Mouse (Mus musculus): ENCODE data around the gene Smg6. TPM values are rescaled to one million over a fixed set of nuclear protein-coding genes. Genes with fewer than 3 reads are reported as not detected.
A peak's percentile ranks its signal among the peaks of the same experiment; 100 is the strongest.
"Not testable (repeated sequence)": the region's sequence is repeated elsewhere in the genome, so short reads cannot be mapped to it uniquely, and the experiment has no call there.

Gene Smg6
- polyA plus RNA-seq, 1 experiment from 2014 or later = 15.9 TPM

DNA sequence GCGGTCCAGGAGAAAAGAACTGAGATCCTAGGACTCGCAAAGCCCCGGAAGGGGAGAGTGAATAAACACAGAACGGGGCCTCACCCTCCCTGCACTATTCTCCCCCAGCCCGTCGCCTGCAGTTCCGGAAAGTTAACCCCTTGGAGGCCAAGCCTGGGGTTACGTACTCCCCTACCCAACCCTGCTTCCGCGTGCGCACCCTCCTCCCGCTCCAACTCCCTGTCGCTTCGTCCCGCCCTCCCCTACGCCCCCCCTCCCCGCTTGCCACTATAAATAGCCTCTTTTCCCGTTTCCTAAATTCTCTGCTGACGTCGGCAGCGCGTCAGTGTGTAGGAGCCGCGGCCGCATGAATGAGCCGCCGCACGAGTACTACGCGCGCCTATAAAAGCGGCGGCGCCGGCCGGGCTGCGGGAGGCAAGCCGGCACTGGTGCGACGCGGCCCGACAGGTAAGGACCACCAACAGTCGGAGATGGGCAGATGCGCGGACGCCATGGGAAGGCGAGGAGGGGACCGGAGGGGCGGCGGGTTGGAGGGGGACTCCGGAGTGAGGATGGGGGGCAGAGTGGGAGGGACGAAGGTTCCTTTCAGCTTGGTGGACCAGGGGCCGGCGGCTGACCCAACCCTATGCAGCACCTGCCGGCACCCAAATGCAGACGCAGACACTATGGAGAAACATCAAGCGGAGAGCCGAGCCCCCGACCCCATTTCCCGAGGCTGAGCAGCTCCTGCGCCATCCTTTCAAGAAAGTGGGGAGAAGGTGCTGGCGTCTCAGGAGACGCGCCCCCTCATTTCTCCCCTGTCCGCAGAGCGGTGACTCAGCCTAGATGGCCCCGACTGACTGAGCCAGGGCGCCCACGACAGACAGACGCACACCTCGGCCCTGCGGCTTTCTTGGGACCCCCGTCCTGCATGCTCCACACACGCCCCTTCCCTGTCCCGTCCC lies 246.8 kb downstream of the Smg6 start:
- 1% methylated on average over 73 of the region's 75 CpGs for WGBS
- H3K36me3 ChIP-seq (ENCODE audit: control insufficient read depth, insufficient read depth, low read length) = peaks cover 14% of the 10 kb centered on the region
- H3K4me2 ChIP-seq (ENCODE audit: low read length) = peak overlapping the region; percentile 89
- H3K27me3 ChIP-seq (ENCODE audit: control insufficient read depth, insufficient read depth, low read length) = peaks cover 49% of the 10 kb centered on the region
- peak overlapping the region; percentile 60 for H3K9ac ChIP-seq (replicated peaks; ENCODE audit: low read length)
- H3K27ac ChIP-seq (replicated peaks; ENCODE audit: low read depth, low read length) = peak overlapping the region; percentile 78
- peak overlapping the region; percentile 70 for H3K4me3 ChIP-seq (replicated peaks; ENCODE audit: low read depth, low read length)
- H3K4me1 ChIP-seq (ENCODE audit: control insufficient read depth, insufficient read depth, low read length) = peaks cover 29% of the 10 kb centered on the region
- DNase-seq (peak; percentile 88), ATAC-seq (ENCODE audit: low FRiP score, low TSS enrichment) (no peak)
- no peaks in the 10 kb centered on the region for H3K9me3 ChIP-seq (ENCODE audit: control insufficient read depth, low read length)

DNA sequence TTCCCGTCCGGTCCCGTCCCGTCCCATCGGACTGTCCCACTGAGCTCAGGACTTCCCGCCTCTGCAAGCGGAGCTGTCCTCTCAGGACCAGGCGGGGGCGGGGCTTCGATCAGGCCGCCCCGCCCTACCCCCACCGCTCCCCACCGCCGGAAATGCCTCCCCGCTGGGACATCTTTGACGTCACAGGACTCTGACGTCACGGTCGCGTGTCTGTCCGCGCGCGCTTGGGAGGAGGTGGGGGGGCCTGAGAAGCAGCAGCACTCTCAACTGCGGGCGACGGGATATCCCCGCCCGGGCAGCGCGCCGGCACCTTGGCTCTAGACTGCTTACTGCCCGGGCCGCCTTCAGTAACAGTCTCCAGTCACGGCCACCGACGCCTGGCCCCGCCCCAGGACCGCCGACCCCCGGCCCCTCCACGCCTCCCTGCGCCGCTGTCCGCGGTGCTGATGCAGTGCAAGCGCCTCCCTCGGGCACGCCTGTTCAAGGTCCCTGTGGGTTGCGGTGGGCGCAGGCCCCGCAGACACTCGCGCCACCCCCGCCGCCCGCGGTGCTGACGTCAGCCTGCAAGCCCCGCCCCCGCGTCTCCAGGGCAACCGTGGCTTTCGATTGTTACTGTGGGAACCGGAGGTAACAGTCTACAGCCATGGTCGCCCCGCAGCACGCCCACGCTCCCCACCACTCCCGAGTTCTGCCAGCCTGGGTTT lies 247.6 kb downstream of the Smg6 start:
- Histone ChIP-seq H3K9me3 (ENCODE audit: control insufficient read depth, low read length) (no peaks in the 10 kb centered on the region), H3K4me1 (ENCODE audit: control insufficient read depth, insufficient read depth, low read length) (peaks cover 35% of the 10 kb centered on the region), H3K4me3 (replicated peaks; ENCODE audit: low read depth, low read length) (peak overlapping the region; percentile 70), H3K9ac (replicated peaks; ENCODE audit: low read length) (peak overlapping the region; percentile 60), H3K27me3 (ENCODE audit: control insufficient read depth, insufficient read depth, low read length) (peaks cover 41% of the 10 kb centered on the region), H3K36me3 (ENCODE audit: control insufficient read depth, insufficient read depth, low read length) (peaks cover 20% of the 10 kb centered on the region), H3K4me2 (ENCODE audit: low read length) (peak overlapping the region; percentile 89), H3K27ac (replicated peaks; ENCODE audit: low read depth, low read length) (peak overlapping the region; percentile 78)
- under 1% methylated on average over 71 of the region's 71 CpGs for WGBS
- DNase-seq (peak; percentile 94), ATAC-seq (ENCODE audit: low FRiP score, low TSS enrichment) (peak; percentile 55)

DNA sequence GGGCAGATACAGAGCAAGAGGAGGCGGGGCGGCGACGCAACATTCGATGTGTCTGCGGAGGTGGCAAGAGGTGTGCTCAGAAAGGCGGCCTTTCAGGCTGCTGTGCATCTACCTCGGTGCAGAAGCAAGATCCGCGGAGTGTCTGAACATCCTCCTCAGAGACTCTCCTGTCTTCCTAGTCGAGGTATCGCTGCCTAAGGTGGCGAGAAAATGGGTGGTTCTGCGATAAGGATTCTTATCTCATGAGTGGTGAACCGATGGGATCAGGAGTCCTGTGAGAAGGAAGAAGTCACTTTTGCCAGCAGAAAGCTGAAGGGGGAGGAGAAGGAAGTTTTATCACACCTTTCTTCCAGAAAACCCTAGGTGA lies 248.2 kb downstream of the Smg6 start:
- Histone ChIP-seq H3K27ac (replicated peaks; ENCODE audit: low read depth, low read length) (peak overlapping the region; percentile 78), H3K4me1 (ENCODE audit: control insufficient read depth, insufficient read depth, low read length) (peaks cover 30% of the 10 kb centered on the region), H3K27me3 (ENCODE audit: control insufficient read depth, insufficient read depth, low read length) (peaks cover 35% of the 10 kb centered on the region), H3K9ac (replicated peaks; ENCODE audit: low read length) (peak overlapping the region; percentile 60), H3K4me3 (replicated peaks; ENCODE audit: low read depth, low read length) (peak overlapping the region; percentile 70), H3K9me3 (ENCODE audit: control insufficient read depth, low read length) (no peaks in the 10 kb centered on the region), H3K36me3 (ENCODE audit: control insufficient read depth, insufficient read depth, low read length) (peaks cover 20% of the 10 kb centered on the region), H3K4me2 (ENCODE audit: low read length) (peak overlapping the region; percentile 89)
- 1% methylated on average over 15 of the region's 15 CpGs for WGBS
- no peak for ATAC-seq (ENCODE audit: low FRiP score, low TSS enrichment)
- DNase-seq = no peak

DNA sequence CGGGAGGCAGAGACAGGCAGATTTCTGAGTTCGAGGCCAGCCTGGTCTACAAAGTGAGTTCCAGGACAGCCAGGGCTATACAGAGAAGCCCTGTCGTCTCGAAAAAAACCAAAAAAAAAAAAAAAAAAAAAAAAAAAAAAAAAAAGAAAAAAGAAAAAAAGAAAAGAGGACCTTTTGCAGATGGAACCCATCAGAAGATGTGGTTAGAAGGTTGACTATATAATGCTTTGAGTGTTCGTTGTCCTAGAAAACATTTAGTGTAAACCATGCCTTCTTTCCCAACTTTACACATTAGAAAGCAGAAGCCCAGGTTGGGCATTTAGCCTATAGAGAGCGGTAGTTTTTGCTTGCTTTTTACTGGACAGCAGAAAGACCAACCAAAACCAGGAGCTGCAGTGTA lies 249.0 kb downstream of the Smg6 start:
- not testable (repeated sequence) for H3K4me3 ChIP-seq (replicated peaks; ENCODE audit: low read depth, low read length); DNase-seq; H3K9me3 ChIP-seq (ENCODE audit: control insufficient read depth, low read length); ATAC-seq (ENCODE audit: low FRiP score, low TSS enrichment); H3K4me2 ChIP-seq (ENCODE audit: low read length); H3K27ac ChIP-seq (replicated peaks; ENCODE audit: low read depth, low read length); H3K9ac ChIP-seq (replicated peaks; ENCODE audit: low read length)
- H3K36me3 ChIP-seq (ENCODE audit: control insufficient read depth, insufficient read depth, low read length) = peaks cover 20% of the 10 kb centered on the region
- H3K4me1 ChIP-seq (ENCODE audit: control insufficient read depth, insufficient read depth, low read length) = peaks cover 28% of the 10 kb centered on the region
- WGBS = 76% methylated on average over 6 of the region's 6 CpGs
- peaks cover 27% of the 10 kb centered on the region for H3K27me3 ChIP-seq (ENCODE audit: control insufficient read depth, insufficient read depth, low read length)

DNA sequence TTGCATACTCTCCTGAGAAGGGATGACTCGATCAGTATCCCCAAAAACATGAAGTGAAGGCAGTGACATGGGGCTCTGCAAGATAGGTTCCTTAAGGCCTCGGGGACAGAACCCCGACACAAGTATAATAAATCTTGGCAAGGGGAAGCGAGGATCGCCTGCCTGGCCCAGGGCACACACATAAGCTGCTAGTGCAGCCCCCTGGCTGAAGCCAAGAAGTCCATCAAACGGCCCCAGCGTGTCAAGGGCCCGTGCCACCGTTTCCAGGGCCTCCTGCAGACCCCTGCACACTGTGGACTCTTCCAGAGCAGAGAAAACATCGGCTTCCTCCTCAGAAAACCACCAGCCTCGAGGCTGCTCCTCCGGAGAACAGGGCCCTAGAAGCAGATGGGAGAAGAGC lies 252.4 kb downstream of the Smg6 start:
- Histone ChIP-seq H3K27ac (replicated peaks; ENCODE audit: low read depth, low read length) (peak overlapping the region; percentile 94), H3K9ac (replicated peaks; ENCODE audit: low read length) (peak overlapping the region; percentile 70), H3K9me3 (ENCODE audit: control insufficient read depth, low read length) (no peaks in the 10 kb centered on the region), H3K4me1 (ENCODE audit: control insufficient read depth, insufficient read depth, low read length) (peaks cover 16% of the 10 kb centered on the region), H3K4me3 (replicated peaks; ENCODE audit: low read depth, low read length) (peak overlapping the region; percentile 64), H3K4me2 (ENCODE audit: low read length) (peak overlapping the region; percentile 94), H3K27me3 (ENCODE audit: control insufficient read depth, insufficient read depth, low read length) (0 out of 2 replicates have a peak, but pooled peaks cover under 1% of the 10 kb centered on the region), H3K36me3 (ENCODE audit: control insufficient read depth, insufficient read depth, low read length) (peaks cover 36% of the 10 kb centered on the region)
- no peak for ATAC-seq (ENCODE audit: low FRiP score, low TSS enrichment)
- no peak for DNase-seq
- 55% methylated on average over 12 of the region's 12 CpGs for whole genome bisulfite sequencing

DNA sequence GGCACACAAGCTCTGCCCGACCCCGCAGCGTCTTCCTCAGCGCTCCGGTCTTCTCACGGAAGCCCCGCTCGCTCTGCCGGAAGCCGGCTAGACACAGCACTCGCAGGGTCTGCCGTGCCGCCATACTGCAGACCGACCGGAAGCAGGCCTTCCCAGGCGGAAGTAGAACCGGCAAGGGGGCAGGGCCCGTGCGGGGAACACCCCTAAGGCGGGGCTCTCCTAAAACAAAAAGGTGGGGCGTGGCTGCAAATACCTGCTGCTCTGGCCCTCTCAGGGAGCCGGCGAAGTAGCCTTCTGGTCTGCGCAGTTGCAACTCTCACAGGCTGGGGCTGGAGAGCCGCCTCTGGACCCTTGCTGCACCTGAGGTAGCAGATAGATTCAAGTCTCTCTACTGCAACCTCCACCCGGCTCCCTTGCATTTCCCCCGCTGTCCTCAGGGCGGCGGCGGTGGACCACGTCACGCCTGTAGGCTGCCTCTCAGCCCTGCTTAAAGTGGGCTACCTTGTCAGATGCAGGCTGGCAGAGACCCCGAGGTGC lies 253.1 kb downstream of the Smg6 start, which contains the start of gene Ovca2:
Gene Ovca2 (minus strand): TSS at position 164 of the 537 bp plus-strand sequence.
- peak; percentile 95 for DNase-seq
- under 1% methylated on average over 33 of the region's 33 CpGs for WGBS

DNA sequence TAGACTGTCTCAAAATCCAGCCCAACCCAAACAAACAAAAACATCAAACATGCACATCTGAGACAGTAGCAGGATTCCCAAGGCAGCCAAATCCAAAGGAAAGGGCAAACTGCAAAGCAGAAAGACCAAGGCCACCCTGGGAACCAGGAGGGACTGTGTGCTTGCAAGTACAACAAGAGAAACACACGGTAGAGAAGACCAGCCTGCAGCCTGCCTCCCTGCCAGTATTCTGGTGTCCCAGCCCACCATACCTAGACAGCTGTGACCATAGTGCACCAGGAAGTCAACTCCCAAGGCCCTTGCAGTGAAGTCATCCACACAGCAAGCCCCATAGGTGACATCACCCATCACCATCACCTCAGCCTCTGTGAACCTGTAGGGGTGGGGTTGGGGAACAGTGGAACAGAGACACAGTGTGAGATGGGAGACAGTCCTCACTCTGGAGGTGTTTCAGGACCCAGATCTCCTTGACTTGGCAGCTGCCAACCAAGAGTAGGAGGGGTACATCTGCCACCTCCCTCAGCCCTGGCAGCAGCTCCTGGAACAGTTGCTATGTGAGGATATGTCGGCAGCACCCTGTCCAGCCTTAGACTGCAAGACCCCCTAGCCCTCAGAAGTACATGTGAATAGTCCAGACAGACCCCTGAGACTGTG lies 258.4 kb downstream of the Smg6 start:
- H3K27me3 ChIP-seq (ENCODE audit: control insufficient read depth, insufficient read depth, low read length) = no peaks in the 10 kb centered on the region
- peaks cover 3% of the 10 kb centered on the region for H3K4me1 ChIP-seq (ENCODE audit: control insufficient read depth, insufficient read depth, low read length)
- H3K9ac ChIP-seq (replicated peaks; ENCODE audit: low read length) = no peak overlapping the region; the same call in 1 of the 2 replicates
- 0 out of 2 replicates have a peak overlapping the region, but pooled peaks have one; percentile 20 for H3K27ac ChIP-seq (replicated peaks; ENCODE audit: low read depth, low read length)
- no peaks in the 10 kb centered on the region for H3K9me3 ChIP-seq (ENCODE audit: control insufficient read depth, low read length)
- DNase-seq = no peak
- H3K4me3 ChIP-seq (replicated peaks; ENCODE audit: low read depth, low read length) = no peak overlapping the region
- no peak for ATAC-seq (ENCODE audit: low FRiP score, low TSS enrichment)
- WGBS = 85% methylated on average over 2 of the region's 2 CpGs
- no peak overlapping the region for H3K4me2 ChIP-seq (ENCODE audit: low read length)
- peaks cover 17% of the 10 kb centered on the region for H3K36me3 ChIP-seq (ENCODE audit: control insufficient read depth, insufficient read depth, low read length)

More for the DNA sequence above, 253.1 kb downstream of the Smg6 start, which contains the start of gene Ovca2:
- Histone ChIP-seq H3K4me3 (replicated peaks; ENCODE audit: low read depth, low read length) (peak within 1 kb of the TSS; percentile 64), H3K9me3 (ENCODE audit: control insufficient read depth, low read length) (no peaks in the 10 kb centered on the region), H3K36me3 (ENCODE audit: control insufficient read depth, insufficient read depth, low read length) (peaks cover 37% of the 10 kb centered on the region), H3K4me1 (ENCODE audit: control insufficient read depth, insufficient read depth, low read length) (peaks cover 15% of the 10 kb centered on the region), H3K4me2 (ENCODE audit: low read length) (peak within 1 kb of the TSS; percentile 94), H3K9ac (replicated peaks; ENCODE audit: low read length) (peak within 1 kb of the TSS; percentile 70), H3K27ac (replicated peaks; ENCODE audit: low read depth, low read length) (peak within 1 kb of the TSS; percentile 94), H3K27me3 (ENCODE audit: control insufficient read depth, insufficient read depth, low read length) (no peaks in the 10 kb centered on the region)
- ATAC-seq (ENCODE audit: low FRiP score, low TSS enrichment) = peak; percentile 94

DNA sequence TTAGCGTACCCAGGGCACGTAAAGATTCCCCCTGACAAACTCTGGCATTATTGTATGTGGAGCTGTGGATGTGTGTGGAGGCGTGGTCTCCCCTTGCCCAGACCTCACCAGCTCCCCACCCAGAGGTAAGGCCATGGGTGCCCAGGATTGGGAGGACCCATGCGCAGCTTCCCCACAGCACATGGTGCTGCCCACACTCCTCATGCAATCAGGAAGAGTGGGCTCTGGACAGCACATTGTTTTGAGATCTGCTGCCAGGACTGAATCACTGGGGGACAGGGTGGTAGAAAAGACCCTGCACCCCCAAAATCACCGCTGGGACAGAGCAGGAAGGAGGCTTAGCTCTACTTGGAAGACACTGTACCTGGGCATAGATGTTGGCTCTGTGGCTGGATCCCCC lies 258.9 kb downstream of the Smg6 start:
- peaks cover 6% of the 10 kb centered on the region for H3K4me1 ChIP-seq (ENCODE audit: control insufficient read depth, insufficient read depth, low read length)
- no peaks in the 10 kb centered on the region for H3K9me3 ChIP-seq (ENCODE audit: control insufficient read depth, low read length)
- ATAC-seq (ENCODE audit: low FRiP score, low TSS enrichment) (no peak), DNase-seq (no peak)
- no peak overlapping the region for H3K4me3 ChIP-seq (replicated peaks; ENCODE audit: low read depth, low read length)
- no peak overlapping the region for H3K4me2 ChIP-seq (ENCODE audit: low read length)
- H3K27ac ChIP-seq (replicated peaks; ENCODE audit: low read depth, low read length) = peak overlapping the region; percentile 49
- no peaks in the 10 kb centered on the region for H3K27me3 ChIP-seq (ENCODE audit: control insufficient read depth, insufficient read depth, low read length)
- H3K9ac ChIP-seq (replicated peaks; ENCODE audit: low read length) = no peak overlapping the region; the same call in 1 of the 2 replicates
- 83% methylated on average over 5 of the region's 5 CpGs for WGBS
- peaks cover 17% of the 10 kb centered on the region for H3K36me3 ChIP-seq (ENCODE audit: control insufficient read depth, insufficient read depth, low read length)
